Mouse (Mus musculus) brain, embryonic 14.5 days (tissue): Measurements from ENCODE around the gene Zfp768. TPM values are rescaled to one million over a fixed set of nuclear protein-coding genes. Genes with fewer than 3 reads are reported as not detected.

Source experiments
- DNase-seq: peaks from one replicate; pipeline ENCODE4 v3.0.0-alpha.2; 2011; ENCODE audit warnings: low read depth
- CTCF ChIP-seq: fragments of 200-500 bp; IDR thresholded peaks from 2 replicates; pipeline ENCODE4 v1.5.1; 2012; ENCODE audit warnings: inconsistent platforms, mild to moderate bottlenecking, moderate library complexity, borderline replicate concordance; ENCODE audit not compliant: insufficient read depth, insufficient read length; ENCODE audit errors: extremely low read depth
- POLR2A ChIP-seq: fragments of 200-500 bp; IDR thresholded peaks from 2 replicates; pipeline ENCODE4 v1.6.1; 2012; ENCODE audit warnings: mild to moderate bottlenecking, inconsistent platforms, borderline replicate concordance; ENCODE audit not compliant: poor library complexity, insufficient read depth, insufficient read length, severe bottlenecking; ENCODE audit errors: extremely low read depth
- polyA plus RNA-seq: library from polyadenylated mRNA; depleted of rRNA; stranded (reverse); fragments of >200 nt; gene quantifications from 2 replicates; pipeline ENCODE4 v1.2.3, GENCODE M21; 2012; rRNA removed

Gene Zfp768
- polyA plus RNA-seq, 1 experiment = 50.5 TPM

GRCm38 (mm10) chr7:127322085-127322484 is 23.3 kb downstream of the Zfp768 start:
- no peak for DNase-seq

DNA sequence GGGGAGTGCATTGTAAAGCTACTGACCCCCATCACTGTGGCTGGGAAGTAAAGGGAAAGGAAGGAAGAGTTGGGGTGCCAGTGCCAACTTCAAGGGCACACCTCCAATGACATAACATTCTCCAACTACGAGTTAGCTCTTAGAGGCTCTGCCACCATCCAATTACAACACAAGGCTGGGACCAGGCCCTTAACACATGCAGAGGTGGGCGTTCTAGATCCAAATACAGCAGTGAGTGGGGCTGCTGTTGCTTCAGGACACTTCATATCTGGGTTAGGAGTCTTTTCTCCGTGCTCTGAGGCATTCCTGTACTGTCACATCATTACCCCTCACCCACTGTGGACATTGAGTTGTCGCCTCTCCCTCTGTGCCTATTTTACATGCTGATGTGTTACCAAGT is 24.3 kb downstream of the Zfp768 start:
- no peak for TF ChIP-seq CTCF
- no peak for TF ChIP-seq POLR2A
- no peak for DNase-seq

More at GRCm38 (mm10) chr7:127322085-127322484, 23.3 kb downstream of the Zfp768 start:
- TF ChIP-seq CTCF (peak; percentile 25; the same call in 1 of the 2 replicates), POLR2A (no peak)

GRCm38 (mm10) chr7:127313912-127314311 is 31.5 kb downstream of the Zfp768 start:
- no peak for TF ChIP-seq CTCF
- no peak for TF ChIP-seq POLR2A
- DNase-seq = no peak

DNA sequence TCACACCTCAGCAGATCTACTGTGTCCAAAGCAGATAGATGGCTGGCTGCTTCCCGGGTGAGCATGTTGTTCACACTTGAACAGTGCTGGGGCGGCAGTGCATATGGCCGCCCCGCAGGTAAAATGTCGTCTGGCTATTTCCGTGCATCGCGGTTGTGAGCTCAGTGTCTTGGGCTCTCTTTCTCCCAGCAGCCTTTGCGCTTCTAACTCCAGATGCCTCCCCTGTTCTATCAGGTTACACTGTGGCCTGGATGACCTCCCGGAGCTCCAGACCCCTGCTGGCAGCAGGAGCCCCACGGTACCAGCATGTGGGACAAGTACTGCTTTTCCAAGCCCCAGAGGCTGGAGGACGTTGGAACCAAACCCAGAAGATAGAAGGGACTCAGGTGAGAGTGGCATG is 35.4 kb downstream of the Zfp768 start:
- DNase-seq = no peak
- TF ChIP-seq POLR2A = no peak
- no peak for TF ChIP-seq CTCF

DNA sequence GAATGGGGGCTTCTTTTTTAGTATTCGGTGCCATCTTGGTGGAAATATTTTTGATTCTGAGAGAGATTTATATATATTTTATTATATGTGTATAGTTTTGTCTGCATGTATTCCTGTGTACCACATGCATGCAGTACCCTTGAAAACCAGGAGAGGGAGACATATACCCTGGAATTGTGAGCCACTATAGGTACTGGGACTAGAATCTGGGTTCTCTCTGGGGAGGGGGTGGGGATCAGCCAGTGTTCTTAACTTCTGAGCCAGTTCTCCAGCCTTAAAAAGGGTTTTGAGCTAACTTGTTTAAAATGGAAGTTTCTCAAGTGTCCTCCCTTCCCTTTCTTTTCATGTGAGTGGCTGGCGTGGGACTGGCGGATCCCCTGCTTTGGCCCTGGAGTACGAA is 36.5 kb downstream of the Zfp768 start:
- DNase-seq = peak; percentile 76

DNA sequence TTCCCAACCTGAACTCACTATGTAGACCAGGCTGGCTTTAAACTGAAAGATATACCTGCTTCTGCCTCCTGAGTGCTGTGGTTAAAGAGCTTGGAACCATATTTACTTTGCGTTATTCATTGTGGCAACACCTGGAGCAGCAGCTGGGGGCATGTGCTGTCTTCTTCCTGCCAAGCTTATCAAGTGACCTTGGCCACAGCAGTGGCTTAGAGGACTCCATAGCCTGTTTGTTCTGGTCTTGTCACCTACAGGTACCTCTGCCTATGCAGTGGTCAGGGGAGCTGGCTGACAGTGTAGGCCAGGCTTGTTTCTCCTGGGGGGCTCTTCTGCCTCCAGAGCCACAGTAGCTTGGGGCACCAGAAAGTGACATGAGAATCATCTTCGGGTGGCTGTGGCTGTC is 37.0 kb downstream of the Zfp768 start:
- no peak for DNase-seq
- TF ChIP-seq CTCF (no peak), POLR2A (no peak)

More for the DNA sequence above, 36.5 kb downstream of the Zfp768 start:
- TF ChIP-seq CTCF (peak; percentile 72; the same call in 1 of the 2 replicates), POLR2A (no peak)

- DNase-seq = no peak
- TF ChIP-seq CTCF = no peak
- TF ChIP-seq POLR2A = no peak
Observed at GRCm38 (mm10) chr7:127297586-127298193, 47.7 kb downstream of the Zfp768 start.

DNA sequence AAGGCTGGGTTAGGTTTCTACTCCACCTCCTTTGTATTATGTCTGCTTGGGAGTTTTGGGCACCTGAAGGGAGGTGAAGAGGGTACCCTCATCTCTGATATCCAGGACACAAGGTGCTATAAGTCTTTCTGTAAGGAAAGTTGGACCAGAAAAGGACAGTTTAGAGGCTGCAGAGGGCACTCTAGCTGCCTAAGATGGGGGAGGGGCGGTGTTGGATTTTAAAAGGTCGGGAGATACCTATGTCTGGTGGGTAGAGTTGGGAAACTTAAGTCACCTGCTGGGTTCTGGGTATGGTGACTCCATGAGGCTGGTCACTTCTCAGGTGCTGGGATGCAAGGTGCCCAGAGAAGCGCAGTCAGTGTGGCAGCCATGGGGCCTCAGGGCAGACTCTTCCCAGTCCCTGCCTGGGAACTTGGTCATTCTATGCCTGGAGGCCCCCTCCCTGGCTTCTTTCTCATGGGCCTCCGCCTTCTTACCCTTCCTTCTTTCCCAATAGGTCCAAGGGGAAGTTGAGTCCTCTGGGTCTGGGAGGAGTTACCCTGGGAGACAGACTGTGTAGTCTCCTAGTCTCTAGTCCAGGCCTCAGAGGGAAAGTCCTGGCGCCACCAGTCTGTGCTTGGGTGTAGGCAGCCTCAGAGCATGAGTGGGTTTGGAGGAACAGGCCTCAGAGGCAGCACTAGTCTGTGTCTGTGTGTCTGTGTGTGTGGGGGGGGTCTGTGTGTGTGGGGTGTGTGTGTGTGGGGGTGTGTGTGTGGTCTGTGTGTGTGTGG is 48.4 kb downstream of the Zfp768 start:
- no peak for TF ChIP-seq CTCF
- no peak for TF ChIP-seq POLR2A

GRCm38 (mm10) chr7:127296098-127296497 is 49.3 kb downstream of the Zfp768 start, which contains the start of gene Itgal:
Itgal (plus strand) TSS chr7:127296260.
- DNase-seq = no peak
- no peak for TF ChIP-seq POLR2A
- TF ChIP-seq CTCF = no peak

More for the DNA sequence above, 48.4 kb downstream of the Zfp768 start:
- no peak for DNase-seq

Other genes with a start within 250 kb of the Zfp768 start
- gene Qprt, start 223.4 kb downstream of the Zfp768 start, polyA plus RNA-seq = 0.75 and 0.76 TPM in 2 replicates
- gene Spn, start 207.8 kb downstream of the Zfp768 start, polyA plus RNA-seq = 0.09 and 0.10 TPM in 2 replicates
- gene Cd2bp2, start 149.5 kb downstream of the Zfp768 start, polyA plus RNA-seq = 108 and 117 TPM in 2 replicates
- gene Tbc1d10b, start 137.1 kb downstream of the Zfp768 start, polyA plus RNA-seq = 54.2 and 66.1 TPM in 2 replicates
- 5.8 and 8.9 TPM in 2 replicates for gene Mylpf, start 136.7 kb downstream of the Zfp768 start, polyA plus RNA-seq
- 38.5 and 38.9 TPM in 2 replicates for gene Zfp553, start 112.5 kb downstream of the Zfp768 start, polyA plus RNA-seq
- 19.4 and 22.6 TPM in 2 replicates for gene Sept1, start 112.5 kb downstream of the Zfp768 start, polyA plus RNA-seq
- gene Zfp771, start 101.3 kb downstream of the Zfp768 start, polyA plus RNA-seq = 88.1 and 118 TPM in 2 replicates
- 82.3 and 131 TPM in 2 replicates for gene Dctpp1, start 84.9 kb downstream of the Zfp768 start, polyA plus RNA-seq
- 21.5 and 28.6 TPM in 2 replicates for gene Sephs2, start 71.5 kb downstream of the Zfp768 start, polyA plus RNA-seq
- gene Itgal, start 49.3 kb downstream of the Zfp768 start, polyA plus RNA-seq = 0.47 and 0.49 TPM in 2 replicates
- 7.6 and 7.8 TPM in 2 replicates for gene Zfp747, start 30.5 kb upstream of the Zfp768 start, polyA plus RNA-seq
- gene 9130019O22Rik, start 41.6 kb upstream of the Zfp768 start, polyA plus RNA-seq = 4.5 and 4.9 TPM in 2 replicates
- 8.9 and 11.0 TPM in 2 replicates for gene E430018J23Rik, start 48.0 kb upstream of the Zfp768 start, polyA plus RNA-seq
- gene Zfp764, start 61.2 kb upstream of the Zfp768 start, polyA plus RNA-seq = 4.4 and 5.5 TPM in 2 replicates
- 21.0 and 28.2 TPM in 2 replicates for gene Zfp688, start 76.5 kb upstream of the Zfp768 start, polyA plus RNA-seq
- gene Zfp689, start 103.6 kb upstream of the Zfp768 start, polyA plus RNA-seq = 14.0 and 14.5 TPM in 2 replicates
- 73.5 and 104 TPM in 2 replicates for gene Prr14, start 114.0 kb upstream of the Zfp768 start, polyA plus RNA-seq
- 20.6 and 47.0 TPM in 2 replicates for gene Fbrs, start 133.6 kb upstream of the Zfp768 start, polyA plus RNA-seq
- 18.6 and 44.1 TPM in 2 replicates for gene Srcap, start 166.4 kb upstream of the Zfp768 start, polyA plus RNA-seq
- gene Gm42715, start 174.0 kb upstream of the Zfp768 start, polyA plus RNA-seq = 15.5 and 19.2 TPM in 2 replicates
- 2.0 and 3.2 TPM in 2 replicates for gene Tmem265, start 215.8 kb upstream of the Zfp768 start, polyA plus RNA-seq
- gene Phkg2, start 227.8 kb upstream of the Zfp768 start, polyA plus RNA-seq = 108 and 126 TPM in 2 replicates
- gene Ccdc189, start 243.0 kb upstream of the Zfp768 start, polyA plus RNA-seq = 11.9 and 16.0 TPM in 2 replicates
- gene Rnf40, start 243.2 kb upstream of the Zfp768 start, polyA plus RNA-seq = 50.4 and 56.0 TPM in 2 replicates